Mouse (Mus musculus) limb, embryonic 14.5 days (tissue): ENCODE measurements around the gene Mmp9. TPM values are rescaled to one million over a fixed set of nuclear protein-coding genes. Genes with fewer than 3 reads are reported as not detected.
A peak's percentile ranks its signal among the peaks of the same experiment; 100 is the strongest.

Experiments
- ATAC-seq: fragments of 200-750 bp; cut with Nextera tagmentation; 2 replicates; pipeline ENCODE4 v1.8.0; 2017; ENCODE audit warnings: low read depth, moderate number of reproducible peaks, moderate TSS enrichment; ENCODE audit not compliant: low FRiP score
- DNase-seq: peaks from one replicate; pipeline ENCODE4 v3.0.0-alpha.2; 2015; ENCODE audit warnings: low spot score
- H3K27ac ChIP-seq: fragments of 300-500 bp; sonication (generic); replicated peaks from 2 replicates; pipeline ENCODE4 v1.5.1; 2014; ENCODE audit warnings: low read depth, mild to moderate bottlenecking, low read length, moderate library complexity, mixed read lengths
- H3K27me3 ChIP-seq: fragments of 300-500 bp; sonication (generic); 2 replicates; pipeline ENCODE4 v1.6.1; 2014; ENCODE audit warnings: low read length, mixed read lengths; ENCODE audit not compliant: control insufficient read depth, insufficient read depth
- H3K36me3 ChIP-seq: fragments of 300-500 bp; sonication (generic); 2 replicates; pipeline ENCODE4 v1.6.1; 2014; ENCODE audit warnings: mild to moderate bottlenecking, low read length, moderate library complexity, mixed read lengths; ENCODE audit not compliant: control insufficient read depth, insufficient read depth
- H3K4me1 ChIP-seq: fragments of 300-500 bp; sonication (generic); 2 replicates; pipeline ENCODE4 v1.6.1; 2014; ENCODE audit warnings: antibody characterized with exemption, low read length, mixed read lengths; ENCODE audit not compliant: control insufficient read depth, insufficient read depth
- H3K4me2 ChIP-seq: fragments of 300-500 bp; sonication (generic); replicated peaks from 2 replicates; pipeline ENCODE4 v1.6.1; 2014; ENCODE audit warnings: low read depth, mild to moderate bottlenecking, low read length, moderate library complexity; ENCODE audit not compliant: severe bottlenecking
- H3K4me3 ChIP-seq: fragments of 300-500 bp; sonication (generic); replicated peaks from 2 replicates; pipeline ENCODE4 v1.5.1; 2014; ENCODE audit warnings: low read length
- H3K9ac ChIP-seq: fragments of 300-500 bp; sonication (generic); 2 replicates; pipeline ENCODE4 v1.6.1; 2014; ENCODE audit warnings: mild to moderate bottlenecking, low read depth, low read length, moderate library complexity; ENCODE audit not compliant: severe bottlenecking
- H3K9me3 ChIP-seq: fragments of 300-500 bp; sonication (generic); 2 replicates; pipeline ENCODE4 v1.6.1; 2016; ENCODE audit warnings: low read length; ENCODE audit not compliant: control insufficient read depth
- POLR2A ChIP-seq: fragments of 200-500 bp; IDR thresholded peaks from 2 replicates; pipeline ENCODE4 v1.8.0; 2012; ENCODE audit warnings: inconsistent platforms, mild to moderate bottlenecking, moderate library complexity, borderline replicate concordance; ENCODE audit not compliant: insufficient read depth, insufficient read length; ENCODE audit errors: extremely low read depth
- WGBS: fragments of 180-500 bp; shearing (Covaris S2); extraction: QIAGEN DNeasy Blood & Tissue Kit; methylation state at CpG from one replicate; pipeline ENCODE4 v1.1.7; 2014; 5-methylcytosine and 5-hydroxymethylcytosine counted together
- polyA plus RNA-seq, 2 experiments: library from polyadenylated mRNA; depleted of rRNA in 1 of 2; stranded (reverse) in 1 of 2; unstranded in 1 of 2; fragments of >200 nt; fragmentation: Nextera tagmentation in 1 of 2; extraction: Ambion mirVana in 1 of 2; gene quantifications; 2 replicates each; pipeline versions ENCODE4 v1.2.1 to v1.2.3; 2012 to 2014

Mmp9 gene
- polyA plus RNA-seq, 2 experiments, result 16.7 to 19.1 TPM

DNA sequence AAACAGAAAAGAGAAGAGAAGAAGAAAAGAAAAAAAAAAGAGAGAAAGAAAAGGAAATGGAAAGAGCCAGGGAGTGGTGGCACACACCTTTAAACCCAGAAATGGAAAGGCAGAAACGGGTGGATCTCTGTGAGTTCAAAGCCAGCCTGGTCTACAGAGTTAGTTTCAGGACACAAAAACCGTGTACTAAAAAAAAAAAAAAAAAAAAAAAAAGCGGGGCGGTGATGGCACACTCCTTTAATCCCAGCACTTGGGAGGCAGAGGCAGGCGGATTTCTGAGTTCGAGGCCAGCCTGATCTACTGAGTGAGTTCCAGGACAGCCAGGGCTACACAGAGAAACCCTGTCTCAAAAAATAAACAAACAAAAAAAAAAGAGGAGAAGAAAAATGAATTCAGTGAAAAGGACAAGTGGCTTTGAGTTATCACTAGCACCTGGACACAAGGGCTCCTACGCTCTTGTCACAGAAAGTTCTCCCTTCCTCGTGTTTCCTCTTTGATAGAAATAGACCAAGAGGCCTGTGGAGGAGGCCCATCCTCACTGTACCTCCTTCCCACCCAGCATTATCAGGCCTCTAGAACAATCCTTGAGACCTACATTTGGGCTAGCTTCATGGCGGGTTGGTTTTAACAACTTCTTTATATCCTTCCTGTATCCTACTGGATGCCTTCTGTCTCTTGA is 27.7 kb upstream of the Mmp9 start:
- ATAC-seq (no peak), DNase-seq (no peak)
- Histone ChIP-seq H3K27me3 (no peaks in the 10 kb centered on the region), H3K27ac (peak overlapping the region; percentile 100; the same call in 1 of the 2 replicates), H3K4me2 (no peak overlapping the region), H3K36me3 (peaks cover 18% of the 10 kb centered on the region), H3K9ac (no peak overlapping the region), H3K9me3 (no peaks in the 10 kb centered on the region), H3K4me1 (peaks cover 23% of the 10 kb centered on the region), H3K4me3 (no peak overlapping the region)
- TF ChIP-seq POLR2A, result no peak
- 89% methylated on average over 8 of the region's 9 CpGs for WGBS

DNA sequence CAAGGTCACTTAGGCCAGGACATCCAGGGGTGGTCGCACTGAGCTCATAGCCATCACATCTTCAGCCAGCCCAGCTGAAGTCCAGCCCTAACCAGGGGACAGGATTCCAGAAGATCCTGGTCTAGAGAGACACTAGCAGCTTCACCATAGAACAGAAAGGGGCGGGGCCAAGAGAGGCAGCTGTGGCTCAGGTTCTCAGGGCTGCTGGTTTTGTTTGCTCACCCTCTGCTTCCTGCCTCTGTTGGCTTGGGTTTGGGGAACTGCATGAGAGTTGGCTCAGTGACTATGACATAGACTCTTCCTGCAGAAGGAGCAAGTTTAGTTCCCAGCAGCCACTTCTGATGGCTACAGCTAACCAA is 27.2 kb upstream of the Mmp9 start:
- H3K9ac ChIP-seq, result no peak overlapping the region
- DNase-seq, result no peak
- H3K36me3 ChIP-seq, result peaks cover 13% of the 10 kb centered on the region
- no peak overlapping the region for H3K4me3 ChIP-seq
- H3K27me3 ChIP-seq, result no peaks in the 10 kb centered on the region
- 96% methylated on average over 2 of the region's 2 CpGs for WGBS
- no peaks in the 10 kb centered on the region for H3K9me3 ChIP-seq
- H3K4me1 ChIP-seq, result peaks cover 23% of the 10 kb centered on the region
- ATAC-seq, result no peak
- no peak overlapping the region for H3K27ac ChIP-seq
- TF ChIP-seq POLR2A, result no peak
- no peak overlapping the region for H3K4me2 ChIP-seq

DNA sequence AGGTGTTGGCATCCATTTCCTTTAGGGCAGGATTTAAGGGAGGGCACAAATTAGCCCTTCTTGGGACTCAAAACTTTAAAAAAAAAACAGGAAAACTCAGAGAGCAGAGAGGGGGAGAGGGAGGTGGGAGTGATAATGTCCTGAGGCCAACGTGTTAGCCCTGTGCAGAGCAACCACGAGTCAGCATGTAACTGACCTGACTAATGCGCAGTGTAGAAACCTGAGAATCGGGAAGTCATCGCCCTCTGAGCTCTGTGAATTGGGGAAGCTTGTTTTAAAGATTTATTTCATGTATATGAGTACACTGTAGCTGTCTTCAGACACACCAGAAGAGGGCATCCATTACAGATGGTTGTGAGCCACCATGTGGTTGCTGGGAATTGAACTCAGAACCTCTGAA is 23.8 kb upstream of the Mmp9 start:
- Histone ChIP-seq H3K27me3 (no peaks in the 10 kb centered on the region), H3K4me1 (peaks cover 12% of the 10 kb centered on the region), H3K27ac (no peak overlapping the region), H3K4me2 (no peak overlapping the region), H3K36me3 (0 out of 2 replicates have a peak, but pooled peaks cover 2% of the 10 kb centered on the region), H3K9ac (no peak overlapping the region), H3K9me3 (no peaks in the 10 kb centered on the region), H3K4me3 (no peak overlapping the region)
- no peak for ATAC-seq
- no peak for TF ChIP-seq POLR2A
- DNase-seq, result no peak
- 71% methylated on average over 5 of the region's 5 CpGs for WGBS

DNA sequence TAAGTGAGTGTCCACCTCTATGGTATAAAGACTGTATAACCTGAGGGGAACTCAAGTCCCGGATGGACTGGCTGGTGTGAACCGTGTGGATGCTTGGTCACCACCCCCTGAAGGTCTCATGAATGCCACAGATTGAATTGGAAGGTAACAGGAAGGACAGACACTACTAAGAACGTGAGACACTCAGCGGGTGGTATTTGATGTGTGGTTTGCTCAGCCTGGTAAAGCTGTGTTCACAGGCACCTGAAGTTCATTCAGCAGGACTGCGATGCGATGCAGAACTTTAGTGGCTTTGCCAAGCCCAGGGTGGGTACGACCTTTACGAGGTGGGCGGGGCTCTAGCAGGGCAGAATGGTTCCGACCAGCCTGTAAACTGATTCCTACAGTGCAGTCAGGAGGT is 23.2 kb upstream of the Mmp9 start:
- no peak for DNase-seq
- H3K36me3 ChIP-seq, result 0 out of 2 replicates have a peak, but pooled peaks cover 2% of the 10 kb centered on the region
- ATAC-seq, result no peak
- no peak overlapping the region for H3K9ac ChIP-seq
- 30% methylated on average over 10 of the region's 10 CpGs for WGBS
- H3K4me2 ChIP-seq, result no peak overlapping the region
- no peak for TF ChIP-seq POLR2A
- H3K27me3 ChIP-seq, result no peaks in the 10 kb centered on the region
- H3K9me3 ChIP-seq, result no peaks in the 10 kb centered on the region
- H3K27ac ChIP-seq, result no peak overlapping the region
- no peak overlapping the region for H3K4me3 ChIP-seq
- H3K4me1 ChIP-seq, result peaks cover 9% of the 10 kb centered on the region

DNA sequence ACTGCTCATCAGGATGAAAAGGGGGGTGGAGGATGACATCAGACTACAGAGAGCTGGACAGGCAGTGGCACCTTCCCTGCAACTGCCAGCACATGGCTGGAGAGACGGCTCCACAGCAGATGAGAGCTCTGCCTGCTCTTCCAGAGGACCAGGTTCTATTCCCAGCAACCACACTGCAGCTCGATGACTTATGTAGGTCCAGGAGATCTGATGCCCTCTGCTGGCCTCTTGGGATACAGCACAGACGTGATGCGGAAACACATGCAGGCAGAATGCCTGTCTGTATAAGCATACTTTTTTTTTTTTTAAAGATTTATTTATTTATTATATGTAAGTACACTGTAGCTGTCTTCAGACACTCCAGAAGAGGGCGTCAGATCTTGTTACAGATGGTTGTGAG is 22.3 kb upstream of the Mmp9 start:
- H3K4me3 ChIP-seq, result no peak overlapping the region
- H3K36me3 ChIP-seq, result 0 out of 2 replicates have a peak, but pooled peaks cover 2% of the 10 kb centered on the region
- H3K4me1 ChIP-seq, result peaks cover 8% of the 10 kb centered on the region; the same call in 1 of the 2 replicates
- ATAC-seq (no peak), DNase-seq (no peak)
- H3K27ac ChIP-seq, result no peak overlapping the region
- H3K27me3 ChIP-seq, result no peaks in the 10 kb centered on the region
- WGBS, result 72% methylated on average over 4 of the region's 5 CpGs
- H3K4me2 ChIP-seq, result no peak overlapping the region
- no peak overlapping the region for H3K9ac ChIP-seq
- no peaks in the 10 kb centered on the region for H3K9me3 ChIP-seq
- no peak for TF ChIP-seq POLR2A

DNA sequence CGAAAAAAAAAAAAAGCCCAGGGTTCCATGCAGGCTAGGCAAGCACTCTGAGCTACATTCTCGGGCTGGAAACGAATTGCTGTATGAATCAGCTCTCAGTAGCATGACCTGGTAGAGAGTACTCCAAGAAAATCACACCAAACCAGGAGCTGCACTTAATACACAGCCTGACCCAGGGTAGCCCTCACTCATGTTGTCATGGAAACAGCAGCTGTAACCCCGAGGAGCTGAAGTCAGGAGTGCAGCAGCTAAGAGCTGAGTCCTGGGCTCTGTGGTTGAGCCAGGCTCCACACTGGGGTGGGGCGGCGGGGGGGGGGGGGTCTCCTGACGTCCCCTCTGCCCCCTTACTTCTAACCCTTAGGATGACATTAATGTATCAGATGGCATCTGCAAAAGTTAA is 18.6 kb upstream of the Mmp9 start:
- no peak overlapping the region for H3K27ac ChIP-seq
- no peaks in the 10 kb centered on the region for H3K27me3 ChIP-seq
- no peak overlapping the region for H3K9ac ChIP-seq
- H3K4me3 ChIP-seq, result no peak overlapping the region
- WGBS, result 54% methylated on average over 7 of the region's 7 CpGs
- H3K36me3 ChIP-seq, result 0 out of 2 replicates have a peak, but pooled peaks cover 2% of the 10 kb centered on the region
- no peak for ATAC-seq
- H3K4me2 ChIP-seq, result no peak overlapping the region
- H3K4me1 ChIP-seq, result peaks cover 8% of the 10 kb centered on the region; the same call in 1 of the 2 replicates
- DNase-seq, result no peak
- H3K9me3 ChIP-seq, result no peaks in the 10 kb centered on the region
- TF ChIP-seq POLR2A, result no peak
